Mouse (Mus musculus): Measurements from ENCODE around the gene Uap1l1.

Uap1l1 gene

DNA sequence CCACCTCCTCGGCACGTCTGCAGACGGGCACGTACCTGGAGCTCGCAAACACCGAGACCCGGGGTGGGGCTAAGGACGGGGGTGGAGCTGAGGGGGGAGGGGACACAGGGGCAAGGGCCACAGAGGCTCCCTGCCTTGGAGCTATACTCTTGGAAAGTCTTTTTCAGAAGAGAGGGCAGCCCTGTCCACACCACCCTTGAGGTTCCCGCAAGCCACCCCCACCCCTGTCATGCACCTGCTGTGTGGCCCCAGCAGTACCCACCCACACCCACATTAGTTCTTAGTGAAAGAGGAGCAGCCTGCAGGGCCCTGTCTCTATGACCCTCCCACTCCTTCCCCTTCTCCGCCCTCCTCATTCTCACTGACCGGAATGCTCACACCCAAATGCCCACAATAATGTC, 54.0 kb downstream of the Uap1l1 start:
- no peak for DNase-seq

GRCm38 (mm10) chr2:25310969-25311368, 54.5 kb downstream of the Uap1l1 start:
- no peak for DNase-seq

- no peak for DNase-seq
These were observed 55.3 kb downstream of the Uap1l1 start for GRCm38 (mm10) chr2:25310180-25310579.
